Mouse (Mus musculus) adrenal gland, adult 8-10 months (tissue): ENCODE results near the gene Olfr357. TPM values are rescaled to one million over a fixed set of nuclear protein-coding genes. Genes with fewer than 3 reads are reported as not detected.

ENCODE experiments used
- DNase-seq: peaks from one replicate; pipeline ENCODE4 v3.0.0; 2022
- total RNA-seq, 4 experiments: library from RNA; stranded (reverse); gene quantifications; 2 replicates each; pipeline ENCODE4 v1.2.4; 2022

Olfr357 gene
- total RNA-seq, result not detected

- no peak for DNase-seq
Observed at GRCm38 (mm10) chr2:36993527-36993926, at the start of gene Olfr357. Olfr357 (plus strand) TSS chr2:36993827.

DNA sequence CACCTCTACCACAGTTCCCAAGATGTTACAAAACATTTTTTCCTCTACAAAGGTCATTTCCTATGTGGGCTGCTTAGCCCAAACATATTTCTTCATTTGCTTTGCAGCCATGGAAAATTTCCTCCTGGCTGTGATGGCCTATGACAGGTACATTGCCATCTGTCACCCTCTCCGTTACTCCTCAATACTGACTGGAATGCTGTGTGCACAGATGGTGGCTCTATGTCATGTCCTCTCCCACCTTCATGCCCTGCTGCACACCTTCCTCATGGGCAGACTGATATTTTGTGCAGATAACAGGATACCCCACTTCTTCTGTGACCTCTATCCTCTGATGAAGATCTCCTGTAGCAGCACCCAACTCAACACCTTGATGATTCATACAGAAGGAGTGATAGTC is 3.4 kb downstream of the Olfr357 start:
- DNase-seq, result no peak

GRCm38 (mm10) chr2:37009235-37009634 is 15.6 kb downstream of the Olfr357 start, which contains the start of gene Olfr358:
Olfr358 (minus strand) TSS chr2:37009335.
- no peak for DNase-seq

Other genes starting within 250 kb of the Olfr357 start
- not detected for gene Olfr348, start 209.6 kb upstream of the Olfr357 start, total RNA-seq
- gene Olfr50, start 203.3 kb upstream of the Olfr357 start, total RNA-seq, result not detected
- not detected for gene Olfr3, start 176.8 kb upstream of the Olfr357 start, total RNA-seq
- gene Olfr350, start 147.5 kb upstream of the Olfr357 start, total RNA-seq, result not detected
- gene Olfr351, start 131.2 kb upstream of the Olfr357 start, total RNA-seq, result not detected
- gene Olfr352, start 125.4 kb upstream of the Olfr357 start, total RNA-seq, result not detected
- not detected for gene Olfr353, start 100.9 kb upstream of the Olfr357 start, total RNA-seq
- not detected for gene Olfr354, start 88.1 kb upstream of the Olfr357 start, total RNA-seq
- not detected for gene Olfr355, start 64.9 kb upstream of the Olfr357 start, total RNA-seq
- not detected for gene Olfr356, start 56.7 kb upstream of the Olfr357 start, total RNA-seq
- gene Olfr358, start 15.5 kb downstream of the Olfr357 start, total RNA-seq, result not detected
- gene Olfr360, start 71.9 kb downstream of the Olfr357 start, total RNA-seq, result not detected
- gene Olfr361, start 95.5 kb downstream of the Olfr357 start, total RNA-seq, result not detected
- not detected for gene Olfr362, start 124.1 kb downstream of the Olfr357 start, total RNA-seq
- not detected for gene Olfr364-ps1, start 145.5 kb downstream of the Olfr357 start, total RNA-seq
- gene Olfr365, start 194.4 kb downstream of the Olfr357 start, total RNA-seq, result under 1 TPM in 2 of 4 experiments, not detected in 2; 0.06 to 0.11 TPM
- not detected for gene Olfr366, start 217.7 kb downstream of the Olfr357 start, total RNA-seq